Mouse (Mus musculus) forebrain, embryonic 15.5 days (tissue): ENCODE results near the gene H2al2a. TPM values are rescaled to one million over a fixed set of nuclear protein-coding genes. Genes with fewer than 3 reads are reported as not detected.

Experiments used
- ATAC-seq: fragments of 200-750 bp; cut with Nextera tagmentation; replicated peaks from 2 replicates; pipeline ENCODE4 v1.8.0; 2017; ENCODE audit warnings: mild to moderate bottlenecking, moderate TSS enrichment, moderate library complexity
- H3K27ac ChIP-seq: fragments of 300-500 bp; sonication (generic); replicated peaks from 2 replicates; pipeline ENCODE4 v1.5.1; 2015; ENCODE audit warnings: mild to moderate bottlenecking, inconsistent platforms
- H3K27me3 ChIP-seq: fragments of 300-500 bp; sonication (generic); 2 replicates; pipeline ENCODE4 v1.6.1; 2015; ENCODE audit warnings: inconsistent platforms
- H3K36me3 ChIP-seq: fragments of 300-500 bp; sonication (generic); 2 replicates; pipeline ENCODE4 v1.6.1; 2015; ENCODE audit warnings: mild to moderate bottlenecking, inconsistent platforms
- H3K4me1 ChIP-seq: fragments of 300-500 bp; sonication (generic); 2 replicates; pipeline ENCODE4 v1.6.1; 2015; ENCODE audit warnings: inconsistent platforms
- H3K4me2 ChIP-seq: fragments of 300-500 bp; sonication (generic); replicated peaks from 2 replicates; pipeline ENCODE4 v1.6.1; 2015; ENCODE audit warnings: mild to moderate bottlenecking, inconsistent platforms
- H3K4me3 ChIP-seq: fragments of 300-500 bp; sonication (generic); 2 replicates; pipeline ENCODE4 v1.5.1; 2015; ENCODE audit warnings: mild to moderate bottlenecking, inconsistent platforms
- H3K9ac ChIP-seq: fragments of 300-500 bp; sonication (generic); replicated peaks from 2 replicates; pipeline ENCODE4 v1.6.1; 2015; ENCODE audit warnings: mild to moderate bottlenecking, inconsistent platforms
- H3K9me3 ChIP-seq: fragments of 300-500 bp; sonication (generic); 2 replicates; pipeline ENCODE4 v1.6.1; 2016; ENCODE audit warnings: inconsistent platforms
- WGBS: fragments of 180-500 bp; shearing (Covaris S2); methylation state at CpG from one replicate; pipeline ENCODE4 v1.1.7; 2015; ENCODE audit warnings: mixed read lengths; 5-methylcytosine and 5-hydroxymethylcytosine counted together
- polyA plus RNA-seq: library from polyadenylated mRNA; unstranded; fragments of >200 nt; fragmentation: Nextera tagmentation; extraction: Ambion mirVana; gene quantifications from 2 replicates; pipeline ENCODE4 v1.2.1, GENCODE M21; 2015

The H2al2a gene
- polyA plus RNA-seq, 1 experiment from 2014 or later: not detected

- WGBS: 37% methylated on average over 10 of the region's 10 CpGs
- Histone ChIP-seq H3K27ac (no peak overlapping the region), H3K4me1 (peaks cover 53% of the 10 kb centered on the region), H3K36me3 (no peaks in the 10 kb centered on the region), H3K4me3 (no peak overlapping the region), H3K9ac (no peak overlapping the region), H3K27me3 (no peaks in the 10 kb centered on the region), H3K9me3 (no peaks in the 10 kb centered on the region), H3K4me2 (no peak overlapping the region)
- no peak for ATAC-seq
These were observed 37.9 kb upstream of the H2al2a start for GRCm38 (mm10) chr2:18034371-18035250.

- Histone ChIP-seq H3K27ac (no peak overlapping the region), H3K36me3 (no peaks in the 10 kb centered on the region), H3K9ac (0 out of 2 replicates have a peak overlapping the region, but pooled peaks have one; percentile 9), H3K4me1 (peaks cover 43% of the 10 kb centered on the region), H3K4me3 (no peak overlapping the region; the same call in 1 of the 2 replicates), H3K27me3 (no peaks in the 10 kb centered on the region), H3K9me3 (no peaks in the 10 kb centered on the region), H3K4me2 (peak overlapping the region; percentile 16; the same call in 1 of the 2 replicates)
- ATAC-seq: no peak
- WGBS: 27% methylated on average over 10 of the region's 10 CpGs
These were observed 36.7 kb upstream of the H2al2a start for GRCm38 (mm10) chr2:18033166-18034108.

GRCm38 (mm10) chr2:18032538-18032895, 35.8 kb upstream of the H2al2a start:
- no peaks in the 10 kb centered on the region for H3K9me3 ChIP-seq
- peaks cover 42% of the 10 kb centered on the region for H3K4me1 ChIP-seq
- 40% methylated on average over 5 of the region's 5 CpGs for WGBS
- H3K27me3 ChIP-seq: no peaks in the 10 kb centered on the region
- H3K27ac ChIP-seq: no peak overlapping the region
- peak overlapping the region; percentile 8; the same call in 1 of the 2 replicates for H3K4me2 ChIP-seq
- H3K36me3 ChIP-seq: no peaks in the 10 kb centered on the region
- ATAC-seq: no peak
- H3K9ac ChIP-seq: no peak overlapping the region
- H3K4me3 ChIP-seq: no peak overlapping the region

- H3K27me3 ChIP-seq: no peaks in the 10 kb centered on the region
- peak overlapping the region; percentile 72 for H3K4me2 ChIP-seq
- peak overlapping the region; percentile 33 for H3K4me3 ChIP-seq
- H3K27ac ChIP-seq: no peak overlapping the region
- 2% methylated on average over 33 of the region's 34 CpGs for WGBS
- no peaks in the 10 kb centered on the region for H3K9me3 ChIP-seq
- H3K9ac ChIP-seq: peak overlapping the region; percentile 55
- H3K36me3 ChIP-seq: no peaks in the 10 kb centered on the region
- peaks cover 45% of the 10 kb centered on the region for H3K4me1 ChIP-seq
- no peak for ATAC-seq
These were observed 35.2 kb upstream of the H2al2a start for GRCm38 (mm10) chr2:18031831-18032537.

- Histone ChIP-seq H3K27me3 (no peaks in the 10 kb centered on the region), H3K4me2 (peak overlapping the region; percentile 72), H3K36me3 (no peaks in the 10 kb centered on the region), H3K4me3 (peak overlapping the region; percentile 33), H3K9me3 (no peaks in the 10 kb centered on the region), H3K9ac (peak overlapping the region; percentile 55), H3K27ac (no peak overlapping the region), H3K4me1 (peaks cover 52% of the 10 kb centered on the region)
- ATAC-seq: no peak
- WGBS: 2% methylated on average over 26 of the region's 26 CpGs
These were observed 34.6 kb upstream of the H2al2a start for GRCm38 (mm10) chr2:18031271-18031821.

- no peaks in the 10 kb centered on the region for H3K9me3 ChIP-seq
- WGBS: 16% methylated on average over 8 of the region's 8 CpGs
- no peak for ATAC-seq
- H3K4me3 ChIP-seq: no peak overlapping the region
- H3K36me3 ChIP-seq: no peaks in the 10 kb centered on the region
- H3K4me1 ChIP-seq: peaks cover 59% of the 10 kb centered on the region
- peak overlapping the region; percentile 72 for H3K4me2 ChIP-seq
- H3K9ac ChIP-seq: no peak overlapping the region
- no peak overlapping the region for H3K27ac ChIP-seq
- H3K27me3 ChIP-seq: no peaks in the 10 kb centered on the region
These were observed 33.8 kb upstream of the H2al2a start for GRCm38 (mm10) chr2:18030581-18030980.

GRCm38 (mm10) chr2:18029656-18030055, 32.9 kb upstream of the H2al2a start:
- H3K9ac ChIP-seq: no peak overlapping the region
- WGBS: 39% methylated on average over 7 of the region's 7 CpGs
- H3K9me3 ChIP-seq: no peaks in the 10 kb centered on the region
- peaks cover 65% of the 10 kb centered on the region for H3K4me1 ChIP-seq
- no peak overlapping the region for H3K4me3 ChIP-seq
- no peaks in the 10 kb centered on the region for H3K36me3 ChIP-seq
- ATAC-seq: no peak
- peak overlapping the region; percentile 18; the same call in 1 of the 2 replicates for H3K4me2 ChIP-seq
- H3K27me3 ChIP-seq: no peaks in the 10 kb centered on the region
- no peak overlapping the region for H3K27ac ChIP-seq

- Histone ChIP-seq H3K9me3 (no peaks in the 10 kb centered on the region), H3K27me3 (no peaks in the 10 kb centered on the region), H3K4me1 (peaks cover 59% of the 10 kb centered on the region), H3K4me3 (peak overlapping the region; percentile 78), H3K36me3 (no peaks in the 10 kb centered on the region), H3K27ac (peak overlapping the region; percentile 98), H3K4me2 (peak overlapping the region; percentile 99), H3K9ac (peak overlapping the region; percentile 94)
- ATAC-seq: peak; percentile 73
- under 1% methylated on average over 61 of the region's 61 CpGs for WGBS
These were observed 31.6 kb upstream of the H2al2a start for GRCm38 (mm10) chr2:18028140-18029021.

- H3K36me3 ChIP-seq: no peaks in the 10 kb centered on the region
- peak overlapping the region; percentile 94 for H3K9ac ChIP-seq
- H3K4me2 ChIP-seq: peak overlapping the region; percentile 99
- H3K4me1 ChIP-seq: peaks cover 51% of the 10 kb centered on the region
- under 1% methylated on average over 44 of the region's 44 CpGs for WGBS
- peak; percentile 87 for ATAC-seq
- H3K4me3 ChIP-seq: peak overlapping the region; percentile 78
- H3K27ac ChIP-seq: peak overlapping the region; percentile 98
- no peaks in the 10 kb centered on the region for H3K9me3 ChIP-seq
- H3K27me3 ChIP-seq: no peaks in the 10 kb centered on the region
These were observed 30.8 kb upstream of the H2al2a start for GRCm38 (mm10) chr2:18027448-18028139.
